ENCODE assay signal across 12 mouse cellular contexts in genomic region chr12:5275507-5275936, GRCm38 (mm10).
DNase-seq lines count a peak whose midpoint lies in the region; ATAC-seq lines count a peak whose summit lies in the region.
"Had no signal": no experiment of that assay in that cellular context is flagged by ENCODE, and none has a peak within 500 bp of the region (broad histone marks: within the 10 kb centered on the region; RNA-seq: fewer than 3 reads in every experiment).

No protein-coding gene starts in this region.

- WGBS in embryonic facial prominence, embryonic 12.5 days, result 46% methylated on average over 6 of the region's 6 CpGs
- WGBS in intestine, embryonic 15.5 days, result 71% methylated on average over 6 of the region's 6 CpGs
- 55% methylated on average over 6 of the region's 6 CpGs for WGBS in midbrain, embryonic 13.5 days

- no peak for ATAC-seq in embryonic facial prominence, embryonic 12.5 days (ENCODE audit: insufficient number of reproducible peaks, insufficient read depth, low FRiP score, low TSS enrichment)
- 0 out of 2 replicates have a peak, but pooled peaks have one; percentile 23 for ATAC-seq in intestine, embryonic 15.5 days
- peak; percentile 59; the same call in 1 of the 2 replicates for ATAC-seq in midbrain, embryonic 13.5 days

- H3K9ac ChIP-seq in embryonic facial prominence, embryonic 12.5 days, result no peak overlapping the region
- no peak overlapping the region for H3K9ac ChIP-seq in intestine, embryonic 15.5 days
- H3K9ac ChIP-seq in midbrain, embryonic 13.5 days (replicated peaks), result no peak overlapping the region

- no peak overlapping the region for H3K4me2 ChIP-seq in embryonic facial prominence, embryonic 12.5 days (replicated peaks)
- no peak overlapping the region for H3K4me2 ChIP-seq in intestine, embryonic 15.5 days (replicated peaks)
- no peak overlapping the region for H3K4me2 ChIP-seq in midbrain, embryonic 13.5 days (replicated peaks)

- H3K4me3 ChIP-seq in embryonic facial prominence, embryonic 12.5 days, result no peak overlapping the region
- no peak overlapping the region for H3K4me3 ChIP-seq in intestine, embryonic 15.5 days (replicated peaks)
- H3K4me3 ChIP-seq in midbrain, embryonic 13.5 days (replicated peaks), result no peak overlapping the region

- H3K27ac ChIP-seq in embryonic facial prominence, embryonic 12.5 days, result peak overlapping the region; percentile 54; the same call in 1 of the 2 replicates
- no peak overlapping the region for H3K27ac ChIP-seq in intestine, embryonic 15.5 days
- H3K27ac ChIP-seq in midbrain, embryonic 13.5 days, result 0 out of 2 replicates have a peak overlapping the region, but pooled peaks have one; percentile 19
- H3K27ac ChIP-seq: macrophage had no signal

- intact Hi-C loops in heart, postnatal 10 days (cut with DNase I), result no loop called here
- intact Hi-C loops in heart, postnatal 36 days (cut with DNase I), result no loop called here

- H3K9me3 ChIP-seq in embryonic facial prominence, embryonic 12.5 days, result peaks cover 4% of the 10 kb centered on the region; the same call in 1 of the 2 replicates
- H3K9me3 ChIP-seq in intestine, embryonic 15.5 days, result no peaks in the 10 kb centered on the region
- no peaks in the 10 kb centered on the region for H3K9me3 ChIP-seq in midbrain, embryonic 13.5 days

- H3K36me3 ChIP-seq in embryonic facial prominence, embryonic 12.5 days, result no peaks in the 10 kb centered on the region
- no peaks in the 10 kb centered on the region for H3K36me3 ChIP-seq in intestine, embryonic 15.5 days
- no peaks in the 10 kb centered on the region for H3K36me3 ChIP-seq in midbrain, embryonic 13.5 days
- H3K36me3 ChIP-seq: G1E had no signal

- H3K27me3 ChIP-seq in embryonic facial prominence, embryonic 12.5 days, result 0 out of 2 replicates have a peak, but pooled peaks cover under 1% of the 10 kb centered on the region
- H3K27me3 ChIP-seq in intestine, embryonic 15.5 days (replicated peaks), result no peaks in the 10 kb centered on the region
- no peaks in the 10 kb centered on the region for H3K27me3 ChIP-seq in midbrain, embryonic 13.5 days

- peak; percentile 39 to 52 for DNase-seq in cerebellum, postnatal 10 days
- no peak for DNase-seq in cerebellum, adult 11 months
- no peak for DNase-seq in thymus, postnatal 25 days
- no peak for DNase-seq in heart, postnatal 10 days
- DNase-seq in heart, postnatal 36 days, result no peak
- DNase-seq: cerebellum, adult 2 months; kidney, adult 18-20 months had no signal

- H3K4me1 ChIP-seq in embryonic facial prominence, embryonic 12.5 days, result peaks cover 22% of the 10 kb centered on the region
- peaks cover 22% of the 10 kb centered on the region for H3K4me1 ChIP-seq in intestine, embryonic 15.5 days (replicated peaks)
- H3K4me1 ChIP-seq in midbrain, embryonic 13.5 days (replicated peaks), result peaks cover 34% of the 10 kb centered on the region

Comparison
In these comparisons a context has a peak if more than half of its experiments do, and no peak if none do; other contexts are left out.
1. DNase-seq: peak in cerebellum, postnatal 10 days (2 of 2); none in cerebellum, adult 11 months (single experiment), thymus, postnatal 25 days (single experiment), heart, postnatal 10 days (0 of 2) and heart, postnatal 36 days (0 of 2).